Mouse (Mus musculus): ENCODE results near the gene Olfr1494. TPM values are rescaled to one million over a fixed set of nuclear protein-coding genes. Genes with fewer than 3 reads are reported as not detected.

The Olfr1494 gene
- polyA plus RNA-seq, 1 experiment = not detected

DNA sequence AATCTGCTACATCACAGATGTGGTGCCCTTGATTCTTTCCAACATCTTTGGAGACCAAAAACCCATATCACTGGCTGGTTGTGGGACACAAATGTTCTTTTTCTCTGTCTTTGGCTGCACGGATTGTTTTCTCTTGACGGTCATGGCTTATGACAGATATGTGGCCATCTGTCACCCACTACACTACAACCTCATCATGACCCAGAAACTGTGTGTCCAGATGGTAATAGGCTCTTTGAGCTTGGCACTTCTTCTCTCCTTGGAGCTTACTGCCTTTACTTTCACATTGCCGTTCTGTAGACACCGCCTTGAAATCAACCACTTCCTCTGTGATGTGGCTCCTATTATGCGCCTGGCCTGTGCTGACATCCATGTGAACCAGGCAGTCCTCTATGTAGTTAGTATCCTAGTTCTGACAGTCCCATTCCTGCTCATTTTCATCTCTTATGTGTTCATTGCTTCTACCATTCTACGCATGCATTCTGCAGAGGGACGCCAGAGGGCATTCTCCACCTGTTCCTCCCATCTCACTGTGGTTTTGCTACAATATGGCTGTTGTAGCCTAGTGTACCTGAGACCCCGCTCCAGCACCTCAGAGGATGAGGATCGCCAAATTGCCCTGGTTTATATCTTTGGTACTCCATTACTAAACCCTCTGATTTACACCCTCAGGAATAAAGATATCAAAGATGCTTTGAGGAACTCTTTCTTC, 29.2 kb downstream of the Olfr1494 start:
- TF ChIP-seq TCF12 (IDR thresholded peaks at IDR 0.05; ENCODE audit: insufficient read depth, poor library complexity, severe bottlenecking) (no peak), REST (IDR thresholded peaks at IDR 0.05; ENCODE audit: insufficient read depth, insufficient read length) (no peak), MAX (IDR thresholded peaks at IDR 0.05; ENCODE audit: low read depth) (no peak), USF1 (IDR thresholded peaks at IDR 0.05; ENCODE audit: low read depth) (no peak), CEBPB (IDR thresholded peaks at IDR 0.05; ENCODE audit: insufficient read depth, poor library complexity, severe bottlenecking) (no peak), TCF3 (IDR thresholded peaks at IDR 0.05; ENCODE audit: insufficient read length, low read depth) (no peak)
- Histone ChIP-seq H3K4me3 (no peak overlapping the region), H3K27me3 (ENCODE audit: control insufficient read depth, insufficient read depth, insufficient read length) (no peaks in the 10 kb centered on the region), H3ac (ENCODE audit: control insufficient read depth, insufficient read length) (no peak overlapping the region), H3K36me3 (ENCODE audit: control insufficient read depth, insufficient read depth) (no peaks in the 10 kb centered on the region), H3K79me2 (ENCODE audit: control insufficient read depth, insufficient read depth) (no peaks in the 10 kb centered on the region), H3K4me2 (ENCODE audit: low read depth) (no peak overlapping the region)

GRCm38 (mm10) chr19:13777578-13777977, 38.0 kb downstream of the Olfr1494 start, which contains the start of gene Olfr1496:
Gene Olfr1496, plus strand, starts transcription at chr19:13777878.
- Histone ChIP-seq H3K79me2 (ENCODE audit: control insufficient read depth, insufficient read depth) (no peaks in the 10 kb centered on the region), H3K27me3 (ENCODE audit: control insufficient read depth, insufficient read depth, insufficient read length) (no peaks in the 10 kb centered on the region), H3K36me3 (ENCODE audit: control insufficient read depth, insufficient read depth) (no peaks in the 10 kb centered on the region), H3K4me2 (ENCODE audit: low read depth) (no peak within 1 kb of the TSS), H3K4me3 (no peak within 1 kb of the TSS), H3ac (ENCODE audit: control insufficient read depth, insufficient read length) (no peak within 1 kb of the TSS)
- TF ChIP-seq USF1 (IDR thresholded peaks at IDR 0.05; ENCODE audit: low read depth) (no peak), E2F4 (IDR thresholded peaks at IDR 0.05; ENCODE audit: insufficient read depth) (no peak), SRF (IDR thresholded peaks at IDR 0.05; ENCODE audit: control insufficient read depth, insufficient read length, low read depth) (no peak), MYOD1 (IDR thresholded peaks at IDR 0.05; ENCODE audit: control insufficient read depth in 1 of 3, insufficient read length in 2 of 3, low read depth in 2 of 3) (no peak), MYOG (IDR thresholded peaks at IDR 0.05; ENCODE audit: control insufficient read depth in 1 of 3, insufficient read depth in 1 of 3, insufficient read length in 2 of 3, low read depth in 2 of 3) (no peak), MAX (IDR thresholded peaks at IDR 0.05; ENCODE audit: low read depth) (no peak), POLR2AphosphoS2 (IDR thresholded peaks at IDR 0.05; ENCODE audit: insufficient read length, low read depth) (no peak), TCF12 (IDR thresholded peaks at IDR 0.05; ENCODE audit: insufficient read depth, poor library complexity, severe bottlenecking) (no peak), TCF3 (IDR thresholded peaks at IDR 0.05; ENCODE audit: insufficient read length, low read depth) (no peak), REST (IDR thresholded peaks at IDR 0.05; ENCODE audit: insufficient read depth, insufficient read length) (no peak), POLR2A (IDR thresholded peaks at IDR 0.05; ENCODE audit: insufficient read length, low read depth) (no peak)

DNA sequence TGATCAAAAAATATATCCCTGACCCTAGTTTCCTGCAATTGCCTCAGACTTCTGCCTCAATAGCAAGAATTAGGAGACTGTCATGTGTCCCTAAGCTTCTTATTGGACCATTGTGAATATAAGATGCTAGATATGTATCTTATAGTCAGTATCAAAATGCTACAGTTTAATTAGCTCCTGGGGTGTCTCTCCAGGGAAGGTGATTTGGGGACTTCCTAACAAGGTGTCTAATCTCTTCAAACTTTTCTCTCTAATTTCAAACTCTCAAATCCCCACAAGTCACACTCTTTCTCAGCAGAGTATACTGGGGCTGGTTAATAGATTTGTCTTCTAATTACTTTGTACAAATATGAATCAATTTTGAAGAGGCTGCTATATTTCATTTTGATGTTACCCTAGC, 58.6 kb downstream of the Olfr1494 start, which contains the start of gene Olfr1497:
Gene Olfr1497 (minus strand): TSS at position 101 of the 400 bp plus-strand sequence.
- Histone ChIP-seq H3ac (ENCODE audit: control insufficient read depth, insufficient read length) (no peak within 1 kb of the TSS), H3K79me2 (ENCODE audit: control insufficient read depth, insufficient read depth) (no peaks in the 10 kb centered on the region), H3K27me3 (ENCODE audit: control insufficient read depth, insufficient read depth, insufficient read length) (no peaks in the 10 kb centered on the region), H3K4me3 (no peak within 1 kb of the TSS), H3K4me2 (ENCODE audit: low read depth) (no peak within 1 kb of the TSS), H3K36me3 (ENCODE audit: control insufficient read depth, insufficient read depth) (no peaks in the 10 kb centered on the region)
- no peak for TF ChIP-seq POLR2A (IDR thresholded peaks at IDR 0.05; ENCODE audit: insufficient read length, low read depth)

Other genes starting within 250 kb of the Olfr1494 start
- not detected for gene Olfr1477, start 239.2 kb upstream of the Olfr1494 start, polyA plus RNA-seq (2012; fragmentation: generic; extraction: Trizol)
- not detected for gene Olfr1480, start 211.8 kb upstream of the Olfr1494 start, polyA plus RNA-seq (2012; fragmentation: generic; extraction: Trizol)
- not detected for gene Olfr1484, start 156.2 kb upstream of the Olfr1494 start, polyA plus RNA-seq (2012; fragmentation: generic; extraction: Trizol)
- gene Olfr1487, start 122.4 kb upstream of the Olfr1494 start, polyA plus RNA-seq (2012; fragmentation: generic; extraction: Trizol) = not detected
- gene Olfr1489, start 108.1 kb upstream of the Olfr1494 start, polyA plus RNA-seq (2012; fragmentation: generic; extraction: Trizol) = not detected
- gene Olfr1490, start 88.6 kb upstream of the Olfr1494 start, polyA plus RNA-seq (2012; fragmentation: generic; extraction: Trizol) = not detected
- gene Olfr1491, start 42.5 kb upstream of the Olfr1494 start, polyA plus RNA-seq (2012; fragmentation: generic; extraction: Trizol) = not detected
- gene Olfr1493-ps1, start 16.4 kb upstream of the Olfr1494 start, polyA plus RNA-seq (2012; fragmentation: generic; extraction: Trizol) = not detected
- not detected for gene Olfr1495, start 24.9 kb downstream of the Olfr1494 start, polyA plus RNA-seq (2012; fragmentation: generic; extraction: Trizol)
- not detected for gene Olfr1496, start 38.1 kb downstream of the Olfr1494 start, polyA plus RNA-seq (2012; fragmentation: generic; extraction: Trizol)
- not detected for gene Olfr1497, start 58.5 kb downstream of the Olfr1494 start, polyA plus RNA-seq (2012; fragmentation: generic; extraction: Trizol)
- gene Olfr1499, start 79.7 kb downstream of the Olfr1494 start, polyA plus RNA-seq (2012; fragmentation: generic; extraction: Trizol) = not detected
- gene Olfr1500, start 90.8 kb downstream of the Olfr1494 start, polyA plus RNA-seq (2012; fragmentation: generic; extraction: Trizol) = not detected
- not detected for gene Olfr1501, start 111.0 kb downstream of the Olfr1494 start, polyA plus RNA-seq (2012; fragmentation: generic; extraction: Trizol)
- not detected for gene Olfr1502, start 122.1 kb downstream of the Olfr1494 start, polyA plus RNA-seq (2012; fragmentation: generic; extraction: Trizol)
- not detected for gene Olfr1504, start 158.2 kb downstream of the Olfr1494 start, polyA plus RNA-seq (2012; fragmentation: generic; extraction: Trizol)
- gene Olfr1505, start 173.8 kb downstream of the Olfr1494 start, polyA plus RNA-seq (2012; fragmentation: generic; extraction: Trizol) = not detected